Mouse (Mus musculus) frontal cortex, postnatal 36 days (tissue): ENCODE results near the gene P2ry14.

Source experiments
- DNase-seq, 2 experiments: peaks; one replicate each; pipeline ENCODE4 v3.0.0; 2022; ENCODE audit warnings: low spot score in 2 of 2

Gene P2ry14

DNA sequence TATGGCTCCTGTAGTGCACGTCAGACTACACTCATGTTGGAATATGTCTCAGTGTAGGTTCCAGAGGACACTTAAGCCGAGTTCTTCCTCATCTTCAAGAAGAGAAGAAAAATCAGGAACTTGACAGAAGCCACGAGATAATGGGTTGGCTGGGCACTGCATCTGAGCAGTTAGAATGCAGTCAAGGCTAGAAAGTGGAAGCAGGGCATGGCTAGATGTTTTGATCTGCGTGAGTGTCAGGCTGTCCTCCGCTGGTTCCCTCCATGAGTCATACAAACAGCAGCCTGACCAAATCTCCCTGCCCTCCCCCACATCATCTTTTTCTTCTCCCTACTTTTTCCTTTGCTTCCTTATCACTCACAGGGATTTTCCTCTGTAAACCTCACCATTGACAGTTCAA lies at the start of gene P2ry14:
TSS of gene P2ry14 (minus strand) at position 195 of the 400 bp plus-strand sequence.
- DNase-seq, result no peak

DNA sequence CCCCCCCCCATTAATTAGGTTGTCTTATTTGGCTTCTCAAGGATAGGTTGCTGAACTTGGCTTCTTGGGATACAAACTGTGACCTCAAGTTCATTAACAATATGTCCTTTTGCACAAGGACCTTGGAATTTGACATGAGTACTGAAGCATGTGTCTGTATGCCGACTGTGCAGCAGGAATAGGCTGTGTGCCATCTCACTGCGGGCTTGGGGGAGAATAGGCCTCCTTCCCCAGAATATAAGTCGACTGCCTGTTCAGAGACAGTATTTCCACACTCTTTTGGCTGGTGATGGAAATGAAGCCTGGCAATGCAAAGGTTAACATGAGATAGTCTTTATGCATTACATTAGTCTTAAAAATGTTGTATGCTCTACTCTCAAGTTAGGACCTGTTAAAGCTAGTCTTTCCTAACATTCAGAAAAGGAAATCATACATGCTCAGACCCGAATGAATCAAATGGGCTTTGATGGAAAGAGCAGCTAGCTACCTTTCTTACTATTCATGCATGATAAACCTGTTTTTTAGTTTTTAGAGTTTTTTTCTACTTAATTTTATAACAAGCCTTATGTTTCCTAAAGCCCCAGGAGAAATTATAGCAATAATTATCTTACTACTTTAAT lies 44.0 kb upstream of the P2ry14 start:
- no peak for DNase-seq

GRCm38 (mm10) chr3:59194938-59195337 lies 41.5 kb upstream of the P2ry14 start, which contains the start of gene Gpr87:
Gpr87 (minus strand) TSS chr3:59195104.
- no peak for DNase-seq

DNA sequence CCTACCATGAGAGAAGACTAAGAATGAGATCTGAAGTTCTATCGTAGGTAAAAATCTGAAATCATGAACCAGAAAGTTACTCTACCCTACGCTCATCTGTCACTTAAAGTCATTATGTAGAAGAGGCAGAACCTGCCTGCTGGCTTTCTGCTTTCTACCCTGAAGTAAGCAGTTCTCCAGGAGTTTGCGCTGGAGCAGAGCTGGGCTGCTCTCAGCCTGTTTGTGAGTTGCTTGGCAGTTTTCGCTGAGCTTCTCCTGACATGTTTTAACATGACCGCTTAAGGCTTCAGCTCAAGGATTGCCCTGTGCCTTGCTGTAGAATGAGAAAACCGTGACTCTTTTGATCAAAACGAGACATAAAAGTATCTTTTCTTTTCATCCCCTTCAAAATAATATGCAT lies 40.7 kb upstream of the P2ry14 start:
- no peak for DNase-seq

GRCm38 (mm10) chr3:59191674-59192073 lies 38.3 kb upstream of the P2ry14 start:
- DNase-seq, result no peak

DNA sequence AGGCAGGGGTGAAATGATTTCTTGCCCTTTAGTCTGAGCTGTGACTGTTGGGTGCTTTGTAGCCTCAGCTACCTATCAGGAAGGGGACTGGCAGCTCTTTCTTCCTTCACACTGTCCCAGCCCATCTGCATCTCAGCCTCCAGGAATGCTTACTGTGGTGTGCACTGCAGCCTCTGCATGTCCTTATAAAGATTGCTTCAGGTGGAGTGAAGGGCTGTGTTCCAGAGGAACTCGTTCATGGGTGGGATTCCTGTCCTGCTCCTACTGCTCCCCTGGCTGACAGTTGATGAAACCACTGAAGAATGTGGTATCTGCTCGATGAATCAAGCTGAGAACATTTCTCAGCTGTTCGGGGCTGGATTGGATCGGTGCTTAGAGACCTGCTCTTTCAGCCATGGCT lies 33.9 kb upstream of the P2ry14 start:
- no peak for DNase-seq

- DNase-seq, result no peak
These were observed 32.2 kb upstream of the P2ry14 start for GRCm38 (mm10) chr3:59185662-59186061.

- DNase-seq, result no peak
These were observed 28.7 kb upstream of the P2ry14 start for GRCm38 (mm10) chr3:59182129-59182528.

DNA sequence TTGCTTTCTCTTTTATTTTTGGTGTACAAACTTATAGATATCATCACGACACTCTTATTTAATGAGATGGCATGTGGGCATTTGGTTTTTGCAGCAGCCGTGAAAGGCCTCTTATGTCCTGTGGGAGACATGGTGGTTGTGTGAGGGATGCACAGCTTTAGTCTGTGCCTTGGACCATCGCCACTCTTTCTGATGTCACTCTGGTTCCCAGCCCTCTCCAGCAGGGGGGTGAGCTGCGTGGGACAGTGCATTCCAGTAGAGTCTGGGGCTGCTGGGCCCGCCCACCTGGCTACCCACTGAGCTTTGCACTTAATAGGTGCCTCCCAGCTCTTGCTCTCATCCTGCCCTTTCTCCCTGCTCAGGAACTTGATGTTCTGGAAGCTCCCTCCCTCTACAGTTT lies 27.7 kb upstream of the P2ry14 start:
- no peak for DNase-seq

- DNase-seq, result no peak
These were observed 23.5 kb upstream of the P2ry14 start for GRCm38 (mm10) chr3:59176871-59177270.

- peak; percentile 33 to 65 for DNase-seq
These were observed 21.8 kb upstream of the P2ry14 start for GRCm38 (mm10) chr3:59175234-59175633.

GRCm38 (mm10) chr3:59174426-59175154 lies 21.2 kb upstream of the P2ry14 start:
- no peak for DNase-seq

DNA sequence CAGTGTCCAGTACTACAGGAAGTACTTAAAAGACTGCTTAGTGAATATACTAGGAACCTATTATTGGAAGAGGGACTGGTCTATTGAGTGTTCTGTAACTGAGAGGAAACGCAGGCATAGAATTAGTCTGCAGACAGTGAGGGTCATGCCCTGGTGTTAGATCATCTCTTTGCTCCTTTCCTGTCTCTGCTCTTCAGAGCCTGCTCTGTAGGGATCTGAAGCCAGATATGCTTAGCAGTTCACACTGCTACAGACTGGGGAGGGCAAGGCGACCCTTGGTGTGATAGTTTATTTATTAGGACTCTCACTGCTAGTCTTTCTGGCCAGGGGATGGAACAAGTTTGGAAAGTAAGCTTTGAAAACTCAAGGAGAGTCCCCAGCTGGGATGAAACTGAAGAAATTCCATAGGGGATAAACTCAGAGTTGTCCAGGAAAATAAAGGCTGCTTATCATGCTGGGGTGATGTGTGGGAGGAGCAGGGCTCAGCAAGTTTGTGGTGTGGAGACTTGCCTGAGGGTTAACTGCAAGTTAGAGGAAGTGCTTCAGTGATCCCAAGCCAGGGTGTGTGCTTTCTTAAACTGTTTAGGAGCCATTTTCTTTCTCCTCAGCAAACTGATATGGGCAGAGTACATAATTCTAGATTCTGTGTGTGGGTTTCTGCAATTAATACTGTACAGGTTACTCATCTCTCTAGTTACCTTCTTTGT lies 16.7 kb upstream of the P2ry14 start:
- no peak for DNase-seq

GRCm38 (mm10) chr3:59169215-59169614 lies 15.8 kb upstream of the P2ry14 start:
- no peak for DNase-seq

DNA sequence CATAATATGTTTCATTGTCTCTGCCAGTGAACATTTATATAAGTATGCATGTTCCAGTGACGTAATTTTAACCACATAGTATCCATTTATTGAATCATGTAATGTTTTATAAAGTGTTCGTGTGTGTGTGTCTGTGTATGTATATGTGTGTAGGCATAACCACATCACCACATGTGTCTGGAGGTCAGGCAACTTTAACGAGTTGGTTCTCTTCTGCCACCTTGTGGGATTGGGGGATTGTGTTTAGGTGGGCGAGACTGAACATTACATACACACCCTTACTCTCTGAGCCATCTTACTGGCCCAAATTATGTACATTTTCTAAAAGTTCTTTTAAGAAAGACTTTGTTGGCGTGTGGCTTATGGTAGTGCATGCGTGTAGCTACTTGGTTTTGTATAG lies 15.1 kb upstream of the P2ry14 start:
- no peak for DNase-seq

GRCm38 (mm10) chr3:59167417-59168054 lies 14.1 kb upstream of the P2ry14 start:
- no peak for DNase-seq

GRCm38 (mm10) chr3:59160465-59160864 lies 7.0 kb upstream of the P2ry14 start:
- no peak for DNase-seq

DNA sequence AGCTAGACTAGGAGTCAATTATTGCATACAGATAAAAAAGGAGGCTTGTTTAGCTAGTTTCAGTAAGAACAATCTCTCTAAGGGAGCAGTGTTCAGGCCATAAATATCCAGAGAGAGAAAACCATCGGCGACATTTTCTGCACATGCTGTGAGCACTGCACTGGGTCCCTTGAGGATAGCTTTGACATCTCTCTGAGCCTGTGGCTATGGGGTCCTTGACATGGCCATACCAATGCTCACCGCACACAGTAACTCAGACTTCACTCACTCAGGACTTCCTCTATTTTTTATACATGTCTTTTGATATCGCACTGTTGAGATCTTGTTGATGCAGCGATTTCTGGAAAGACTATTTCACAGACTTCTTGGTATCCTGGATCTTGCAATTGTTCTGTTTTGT lies 3.6 kb upstream of the P2ry14 start:
- DNase-seq, result no peak

DNA sequence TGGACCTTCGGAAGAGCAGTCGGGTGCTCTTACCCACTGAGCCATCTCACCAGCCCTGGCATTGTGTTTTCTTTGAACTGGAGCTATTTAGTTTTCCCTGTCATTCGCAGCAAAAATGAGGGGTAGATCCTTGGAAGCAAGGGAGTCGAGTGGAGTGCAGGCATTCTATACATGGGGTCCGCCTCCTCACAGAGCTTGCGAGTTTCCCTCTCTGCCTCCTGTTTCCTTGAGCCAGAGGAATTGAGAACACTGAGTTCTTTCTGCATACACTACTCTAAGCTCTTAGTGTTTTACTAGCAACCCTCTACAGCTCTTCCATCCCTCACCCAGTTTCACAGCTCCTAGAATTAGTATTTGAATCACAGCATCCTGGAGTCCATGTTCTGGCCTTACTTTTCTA lies 2.0 kb upstream of the P2ry14 start:
- DNase-seq, result peak; percentile 42

- DNase-seq, result no peak
These were observed 1.5 kb upstream of the P2ry14 start for GRCm38 (mm10) chr3:59154888-59155287.

DNA sequence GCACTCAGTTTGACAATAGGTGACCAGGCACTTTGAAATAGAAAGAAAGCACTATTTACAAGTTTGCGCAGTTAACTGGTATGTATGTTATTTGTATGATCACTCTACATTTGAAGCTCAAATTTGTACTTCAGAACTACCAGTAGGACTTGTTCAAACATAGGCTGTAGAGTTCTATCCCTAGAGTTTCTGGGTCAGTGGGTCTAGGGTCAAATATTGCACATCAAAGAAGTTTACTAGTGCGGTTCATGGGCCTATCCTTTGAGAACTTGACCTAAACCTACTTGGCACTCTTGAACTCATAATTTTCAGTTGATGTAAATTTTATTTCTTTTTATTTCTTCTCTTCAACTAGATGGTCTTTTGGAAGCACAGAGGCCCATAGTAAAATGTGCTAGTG lies 2.8 kb downstream of the P2ry14 start:
- no peak for DNase-seq

DNA sequence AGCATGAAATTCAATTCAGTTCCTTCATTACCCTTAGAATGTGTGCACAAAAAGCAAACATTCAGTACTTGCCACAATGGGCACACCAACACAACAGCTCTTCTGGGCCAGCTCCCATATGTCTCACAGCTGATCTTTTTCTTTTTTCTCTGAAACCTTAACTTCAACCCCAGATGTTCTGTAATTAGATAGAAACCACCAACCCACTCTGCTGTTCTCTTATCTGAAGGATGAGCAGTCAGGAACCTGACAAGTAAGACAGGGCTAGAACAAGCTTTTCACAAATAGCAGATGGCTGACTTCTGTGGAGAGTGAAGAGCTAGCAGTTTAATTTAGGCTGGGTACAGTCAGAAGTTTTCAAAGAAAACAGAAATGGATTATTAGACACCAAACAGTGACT lies 3.8 kb downstream of the P2ry14 start:
- DNase-seq, result peak in 1 of 2 experiments; percentile 39
